Mouse (Mus musculus): ENCODE measurements around the gene Nlrp4a.
"Not testable (repeated sequence)": the region's sequence is repeated elsewhere in the genome, so short reads cannot be mapped to it uniquely, and the experiment has no call there.

- TF ChIP-seq POLR2A (IDR thresholded peaks at IDR 0.05; ENCODE audit: low read depth, low read length); CTCF (conservative IDR thresholded peaks at IDR 0.05; ENCODE audit: insufficient read depth, insufficient read length, low read depth, low read length): not testable (repeated sequence)
These were observed 31.3 kb upstream of the Nlrp4a start, which contains the start of gene Nlrp9c for GRCm38 (mm10) chr7:26403600-26403999.

All from kidney, adult 2 months (tissue).